Mouse (Mus musculus) skeletal muscle tissue, adult 2 months (tissue): ENCODE results near the gene Palmd.

ENCODE experiments used
- DNase-seq: peaks from one replicate; pipeline ENCODE4 v3.0.0-alpha.2; 2012; ENCODE audit warnings: low read depth, low spot score

Palmd gene

GRCm38 (mm10) chr3:116960414-116960813, 8.4 kb downstream of the Palmd start:
- no peak for DNase-seq

- DNase-seq: no peak
Observed at GRCm38 (mm10) chr3:116955061-116955460, 13.7 kb downstream of the Palmd start.

- DNase-seq: no peak
Observed at GRCm38 (mm10) chr3:116953366-116953765, 15.4 kb downstream of the Palmd start.

- no peak for DNase-seq
Observed at GRCm38 (mm10) chr3:116952242-116952899, 16.4 kb downstream of the Palmd start.

GRCm38 (mm10) chr3:116951489-116951888, 17.3 kb downstream of the Palmd start:
- no peak for DNase-seq

- DNase-seq: no peak
Observed at GRCm38 (mm10) chr3:116950665-116951115, 18.1 kb downstream of the Palmd start.

- DNase-seq: no peak
Observed at GRCm38 (mm10) chr3:116946476-116946875, 22.3 kb downstream of the Palmd start.

GRCm38 (mm10) chr3:116943422-116943821, 25.4 kb downstream of the Palmd start:
- no peak for DNase-seq

- no peak for DNase-seq
Observed at GRCm38 (mm10) chr3:116942751-116943150, 26.0 kb downstream of the Palmd start.

GRCm38 (mm10) chr3:116941559-116942117, 27.1 kb downstream of the Palmd start:
- no peak for DNase-seq

- no peak for DNase-seq
Observed at GRCm38 (mm10) chr3:116940804-116941558, 27.8 kb downstream of the Palmd start.

GRCm38 (mm10) chr3:116936934-116937691, 31.7 kb downstream of the Palmd start:
- no peak for DNase-seq

GRCm38 (mm10) chr3:116933158-116933557, 35.6 kb downstream of the Palmd start:
- no peak for DNase-seq

- peak; percentile 92 for DNase-seq
Observed at GRCm38 (mm10) chr3:116928994-116929393, 39.8 kb downstream of the Palmd start.

GRCm38 (mm10) chr3:116923042-116923441, 45.7 kb downstream of the Palmd start:
- DNase-seq: no peak

- no peak for DNase-seq
Observed at GRCm38 (mm10) chr3:116921535-116921934, 47.3 kb downstream of the Palmd start.

GRCm38 (mm10) chr3:116917016-116917415, 51.8 kb downstream of the Palmd start:
- DNase-seq: no peak

GRCm38 (mm10) chr3:116914931-116915330, 53.9 kb downstream of the Palmd start:
- DNase-seq: no peak

GRCm38 (mm10) chr3:116914374-116914773, 54.4 kb downstream of the Palmd start:
- no peak for DNase-seq

- DNase-seq: no peak
Observed at GRCm38 (mm10) chr3:116906596-116906995, 62.2 kb downstream of the Palmd start.

- peak; percentile 39 for DNase-seq
Observed at GRCm38 (mm10) chr3:116905898-116906297, 62.9 kb downstream of the Palmd start.

- peak; percentile 48 for DNase-seq
Observed at GRCm38 (mm10) chr3:116904158-116904557, 64.6 kb downstream of the Palmd start.
